Mouse (Mus musculus) right cerebral cortex, postnatal 4 days (tissue): Measurements from ENCODE around the gene Vwa5b1.

Source experiments
- DNase-seq: peaks from one replicate; pipeline ENCODE4 v3.0.0-alpha.2; 2022

Vwa5b1 gene

DNA sequence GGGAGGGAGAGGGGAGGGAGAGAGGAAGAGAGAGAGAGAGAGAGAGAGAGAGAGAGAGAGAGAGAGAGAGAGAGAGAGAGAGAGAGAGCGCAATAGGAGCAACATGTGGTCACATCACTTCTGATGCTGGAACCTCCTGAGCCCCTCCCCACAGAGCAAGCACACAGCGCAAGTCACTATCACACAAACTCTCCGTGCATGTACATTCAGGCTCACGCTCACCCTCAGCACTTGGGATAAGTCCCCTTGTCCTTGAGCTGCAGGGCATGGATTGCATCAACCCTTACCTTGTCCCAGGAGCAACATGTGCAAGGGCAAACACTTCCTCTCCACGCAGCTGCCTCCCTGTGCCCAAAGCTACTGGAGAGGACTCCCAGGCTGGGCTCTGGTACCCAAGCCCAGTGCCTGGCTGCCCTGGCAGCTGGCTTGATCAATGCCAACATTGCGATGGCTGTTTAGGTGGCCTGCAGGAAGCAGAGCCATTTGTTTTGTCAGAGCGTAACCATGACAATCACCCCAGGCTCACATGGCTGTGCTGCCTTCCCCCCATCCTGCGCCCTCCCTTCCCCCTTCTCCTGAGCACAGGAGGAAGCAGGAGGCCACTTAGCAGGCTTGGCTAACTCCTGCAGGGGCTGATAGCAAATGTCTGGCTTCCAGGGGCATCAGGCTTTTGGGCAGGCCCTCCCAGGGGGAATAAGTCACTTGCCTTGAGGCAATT, at the start of gene Vwa5b1:
Vwa5b1 (minus strand) TSS at position 457 of the 718 bp plus-strand sequence.
- peak; percentile 9 for DNase-seq

DNA sequence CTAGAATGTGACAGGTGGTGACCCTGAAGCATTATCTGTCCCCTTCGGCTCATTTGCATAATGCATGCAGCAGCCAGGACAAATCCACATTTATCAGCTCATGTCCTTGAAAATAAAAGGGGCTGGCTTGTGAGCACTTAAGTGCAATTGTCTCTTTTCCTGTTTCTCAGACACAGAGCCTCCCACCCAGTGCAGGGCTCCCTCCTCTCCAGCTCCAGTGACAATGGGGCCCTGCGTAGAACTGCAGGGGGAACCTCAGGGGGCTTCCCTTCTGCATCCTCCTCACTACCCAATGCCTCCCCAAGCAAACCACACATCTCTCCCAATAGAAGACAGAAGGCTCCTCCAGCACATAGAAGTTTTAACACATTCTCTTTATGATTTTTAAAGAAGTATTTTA, 47.1 kb upstream of the Vwa5b1 start:
- no peak for DNase-seq

DNA sequence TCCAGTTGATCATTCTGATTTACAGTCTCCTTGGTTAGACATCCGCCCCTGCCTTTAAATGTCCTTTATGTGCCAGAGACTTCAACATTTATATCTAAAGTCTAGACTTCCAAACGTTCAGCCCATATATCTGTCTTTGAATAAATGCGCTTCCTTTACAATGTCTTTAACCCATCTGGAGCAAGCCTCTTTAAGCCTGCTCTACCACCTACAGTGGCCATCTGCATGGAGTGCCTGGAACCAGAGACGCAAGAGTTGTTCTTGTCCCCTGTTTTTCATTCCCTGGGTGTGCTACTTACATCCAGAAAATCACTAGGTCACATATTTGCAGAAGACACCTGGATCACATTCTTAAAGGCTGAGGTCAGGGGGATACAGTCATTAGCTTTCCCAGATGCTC, 44.4 kb upstream of the Vwa5b1 start:
- DNase-seq = no peak

DNA sequence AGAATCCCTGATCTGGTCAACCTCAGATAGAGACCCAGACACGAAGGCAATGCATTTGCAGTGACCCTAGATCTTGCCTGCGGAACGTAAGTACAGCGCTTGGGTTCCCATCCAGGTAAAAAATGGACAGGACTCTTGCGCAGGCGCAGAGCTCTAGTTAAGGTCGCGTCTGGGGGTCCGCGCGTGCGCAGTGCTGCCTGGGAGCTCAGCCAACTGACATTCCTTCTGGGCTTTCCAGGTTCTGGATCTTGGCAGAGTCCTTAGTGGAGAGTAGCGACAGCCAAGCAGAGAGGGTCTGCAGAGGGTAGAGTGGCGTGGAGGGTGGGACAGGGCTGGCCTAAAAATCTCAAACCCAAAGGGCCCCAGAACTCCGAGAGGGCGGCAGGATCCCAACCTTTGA, 41.9 kb upstream of the Vwa5b1 start:
- DNase-seq = peak; percentile 94

GRCm38 (mm10) chr4:138676480-138676879, 40.8 kb upstream of the Vwa5b1 start:
- DNase-seq = no peak

GRCm38 (mm10) chr4:138672160-138672559, 36.5 kb upstream of the Vwa5b1 start:
- no peak for DNase-seq

- DNase-seq = no peak
Measured at GRCm38 (mm10) chr4:138670093-138670889, 34.6 kb upstream of the Vwa5b1 start.

DNA sequence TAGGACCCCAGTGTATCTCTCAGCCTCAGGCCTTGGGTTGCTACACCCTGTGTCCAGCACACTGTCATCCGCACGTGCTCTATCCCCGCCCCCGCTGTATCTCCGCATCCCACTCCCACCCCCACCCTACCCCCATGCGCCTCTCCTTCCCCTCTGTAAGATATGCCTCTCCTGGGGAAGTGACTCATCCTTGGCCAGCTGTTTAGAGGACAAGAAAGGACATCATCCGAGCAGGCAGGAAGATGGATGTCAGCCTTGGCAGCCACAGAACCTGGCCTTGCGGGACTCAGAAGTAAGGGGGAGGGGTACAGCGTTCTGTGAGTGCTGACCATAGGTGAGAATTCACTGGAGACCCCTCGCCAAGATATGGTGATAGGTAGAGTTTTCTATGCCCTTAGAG, 30.8 kb upstream of the Vwa5b1 start:
- DNase-seq = no peak

DNA sequence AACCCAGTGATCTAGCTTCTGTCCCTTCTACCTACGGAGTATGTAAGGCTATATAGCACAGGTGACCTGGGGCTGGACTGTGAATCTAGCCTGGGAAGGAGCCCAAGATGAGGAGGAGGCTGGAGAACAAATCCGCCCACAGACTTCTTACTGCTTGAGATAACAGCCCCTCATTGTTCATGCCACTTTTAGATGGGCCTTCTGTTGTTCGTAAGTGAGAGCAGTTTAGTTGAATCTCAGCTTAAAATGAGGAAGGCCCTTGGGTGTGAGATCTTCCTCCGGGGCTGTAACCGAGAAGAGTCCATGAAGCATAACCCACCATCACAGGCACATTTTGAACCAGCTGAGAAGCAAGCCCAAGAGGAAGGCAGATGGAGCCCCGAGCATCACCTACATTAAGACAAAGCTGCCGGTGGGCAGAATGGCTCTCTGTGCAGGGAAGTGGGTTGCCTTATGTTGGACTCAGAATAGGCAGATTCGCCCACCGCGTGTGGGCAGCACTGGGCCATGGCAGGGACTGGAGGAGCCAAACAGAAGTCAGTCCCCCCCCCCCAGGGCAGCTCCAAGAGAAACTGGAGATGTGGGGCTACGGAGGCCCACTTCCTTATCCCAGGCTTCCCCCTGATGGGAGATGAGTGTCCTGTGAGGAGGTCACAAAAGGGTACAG, 24.4 kb upstream of the Vwa5b1 start:
- peak; percentile 8 for DNase-seq

DNA sequence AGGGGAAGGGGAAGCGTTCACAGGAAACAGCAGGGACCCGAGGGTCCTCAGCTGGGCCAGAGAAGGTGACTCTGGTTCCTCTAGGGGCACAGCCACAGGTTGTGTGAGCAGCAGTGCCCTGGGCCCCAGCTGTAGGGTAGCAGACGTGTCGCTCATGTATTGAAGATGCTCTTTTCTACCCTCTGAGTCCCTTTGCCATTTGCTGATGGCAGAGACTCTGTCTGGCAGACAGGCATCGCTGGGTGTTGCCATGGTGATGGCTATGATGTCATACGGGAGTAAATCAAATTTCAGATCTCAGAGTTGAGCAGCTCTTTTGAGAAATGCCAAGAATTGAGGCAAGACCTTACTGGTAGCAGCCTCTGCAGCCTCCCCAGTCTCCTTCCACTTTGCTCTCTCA, 17.4 kb upstream of the Vwa5b1 start:
- DNase-seq = peak; percentile 62

DNA sequence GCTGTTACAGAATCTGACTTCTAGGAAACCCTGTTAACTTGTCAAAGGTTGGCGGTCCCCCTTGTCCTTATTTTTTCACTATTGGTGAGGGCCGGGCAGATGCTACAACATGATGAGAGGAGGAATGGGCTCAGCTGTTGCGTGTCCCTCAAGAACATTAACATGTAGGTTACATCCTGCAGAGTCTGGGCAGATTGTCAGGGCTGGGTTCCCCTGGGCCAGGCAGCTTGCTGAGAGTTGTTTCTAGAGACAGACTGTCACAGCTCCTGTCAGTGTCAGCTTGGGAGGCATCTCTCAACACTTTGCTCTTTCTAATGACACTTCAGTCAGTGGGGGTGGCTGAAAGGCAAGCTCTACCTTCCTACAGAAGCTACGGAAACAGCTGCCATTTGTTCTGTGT, 16.2 kb upstream of the Vwa5b1 start:
- no peak for DNase-seq

- DNase-seq = no peak
Measured at GRCm38 (mm10) chr4:138648096-138648635, 12.5 kb upstream of the Vwa5b1 start.

DNA sequence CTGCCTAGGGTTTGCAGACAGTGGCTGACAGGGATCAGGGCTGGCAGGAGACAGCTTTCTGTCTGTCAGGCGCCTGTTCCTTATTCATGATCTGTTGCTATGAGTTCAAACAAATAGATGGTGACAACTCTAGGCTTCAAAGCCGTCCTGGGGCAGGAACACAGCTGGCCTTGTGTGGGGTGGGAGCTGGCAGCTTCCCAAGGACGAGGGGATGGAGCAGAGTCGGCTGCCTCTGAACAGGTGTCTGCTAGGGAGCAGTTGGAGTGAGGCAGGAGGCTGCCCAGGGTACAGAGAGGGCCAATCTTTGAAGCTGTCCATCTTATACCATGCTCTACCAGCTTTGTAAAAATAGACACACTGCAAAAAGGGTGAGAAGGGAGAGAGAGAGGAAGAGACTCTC, 6.6 kb upstream of the Vwa5b1 start:
- DNase-seq = no peak

- DNase-seq = no peak
Measured at GRCm38 (mm10) chr4:138636146-138636511, 445 bp upstream of the Vwa5b1 start.

- DNase-seq = no peak
Measured at GRCm38 (mm10) chr4:138628256-138628655, 7.4 kb downstream of the Vwa5b1 start.

GRCm38 (mm10) chr4:138614454-138614853, 21.2 kb downstream of the Vwa5b1 start:
- no peak for DNase-seq

DNA sequence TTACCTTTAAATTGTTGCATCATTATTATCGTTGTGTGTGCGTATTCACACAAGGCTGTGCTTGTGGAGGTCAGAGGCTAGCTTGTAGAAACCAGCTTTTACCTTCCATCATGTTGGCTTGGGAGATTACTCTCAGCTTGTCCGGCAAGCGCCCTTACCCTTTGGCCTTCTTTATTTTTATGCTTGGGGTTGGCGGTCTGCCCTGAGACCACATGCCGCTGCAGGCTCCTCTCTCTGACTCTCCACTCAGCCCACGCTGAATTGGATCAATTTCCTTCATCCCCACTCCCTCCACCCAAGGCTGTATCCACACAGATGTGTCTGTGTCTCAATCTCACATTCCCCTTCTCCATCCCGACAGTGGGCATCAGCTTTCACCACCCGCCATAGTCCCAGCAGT, 33.8 kb downstream of the Vwa5b1 start:
- no peak for DNase-seq

DNA sequence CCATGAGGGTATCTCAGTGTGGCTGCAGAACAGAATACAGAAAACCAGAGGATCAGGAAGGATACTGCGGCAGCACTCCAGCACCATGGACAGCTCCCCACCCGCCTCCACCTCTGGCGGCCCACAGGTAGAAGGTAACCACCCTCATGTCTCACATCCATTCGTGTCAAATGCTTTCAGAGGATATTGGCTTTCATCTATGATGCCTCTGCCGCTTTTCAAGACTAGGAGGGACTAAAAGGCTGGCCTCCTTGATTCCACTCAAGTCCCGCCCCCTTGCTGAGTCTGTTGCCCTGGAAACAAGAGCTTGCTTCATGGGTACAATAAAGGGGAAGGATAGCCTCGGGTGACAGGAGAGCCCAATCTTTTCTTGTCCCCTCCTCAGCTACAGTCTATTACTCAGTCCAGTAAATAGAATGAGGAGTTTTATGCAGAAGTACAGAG, 37.8 kb downstream of the Vwa5b1 start:
- peak; percentile 35 for DNase-seq

GRCm38 (mm10) chr4:138596391-138597130, 39.1 kb downstream of the Vwa5b1 start:
- DNase-seq = no peak

GRCm38 (mm10) chr4:138584946-138585345, 50.7 kb downstream of the Vwa5b1 start:
- DNase-seq = no peak

DNA sequence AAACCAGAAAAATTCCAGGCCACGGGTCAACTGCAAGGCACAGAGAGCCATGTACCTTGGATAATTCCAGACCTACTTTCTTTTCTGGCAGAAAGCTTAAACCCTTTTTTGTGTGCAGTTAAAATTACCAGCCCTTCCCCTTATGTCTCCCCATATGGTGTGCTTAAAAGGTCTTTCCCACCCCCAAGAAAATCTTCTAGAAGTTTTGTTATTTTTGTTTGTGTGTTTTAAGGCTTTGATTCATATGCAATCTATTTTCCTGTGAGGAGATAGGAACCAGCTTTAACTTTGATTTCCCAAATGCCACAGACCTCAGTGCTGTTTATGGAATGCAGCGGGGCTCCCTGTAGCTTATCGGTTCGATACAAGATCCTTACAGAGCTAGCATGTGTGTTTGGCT, 53.2 kb downstream of the Vwa5b1 start:
- no peak for DNase-seq

DNA sequence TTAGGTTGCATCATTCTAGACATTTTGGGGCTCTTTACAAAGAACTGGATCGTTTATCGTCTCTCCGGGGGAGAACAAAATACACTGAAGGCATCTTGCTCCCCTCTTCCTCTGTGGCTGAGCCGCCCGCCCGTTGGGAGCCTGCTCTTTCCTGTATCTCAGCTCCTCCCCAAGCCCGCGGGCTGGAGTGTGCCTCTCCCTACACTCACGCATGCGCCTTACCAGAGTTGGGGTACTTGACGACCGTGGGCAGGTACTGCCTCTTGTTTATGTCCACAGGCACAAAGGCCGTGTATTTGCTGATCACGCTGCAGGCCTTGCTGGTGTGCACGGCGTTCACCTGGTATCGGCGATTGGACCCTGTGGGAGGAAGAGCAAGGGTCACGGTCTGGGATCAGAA, 57.3 kb downstream of the Vwa5b1 start:
- DNase-seq = no peak

GRCm38 (mm10) chr4:138576661-138577060, 59.0 kb downstream of the Vwa5b1 start:
- no peak for DNase-seq
